Mouse (Mus musculus) hindbrain, embryonic 12.5 days (tissue): ENCODE results near the gene Zbtb45. TPM values are rescaled to one million over a fixed set of nuclear protein-coding genes. Genes with fewer than 3 reads are reported as not detected.

Source experiments
- ATAC-seq: fragments of 200-750 bp; cut with Nextera tagmentation; 2 replicates; pipeline ENCODE4 v1.8.0; 2017; ENCODE audit warnings: moderate TSS enrichment; ENCODE audit not compliant: low FRiP score
- H3K27ac ChIP-seq: fragments of 300-500 bp; sonication (generic); 2 replicates; pipeline ENCODE4 v1.5.1; 2016; ENCODE audit warnings: mild to moderate bottlenecking
- H3K27me3 ChIP-seq: fragments of 300-500 bp; sonication (generic); 2 replicates; pipeline ENCODE4 v1.6.1; 2016; ENCODE audit warnings: mild to moderate bottlenecking
- H3K36me3 ChIP-seq: fragments of 300-500 bp; sonication (generic); 2 replicates; pipeline ENCODE4 v1.6.1; 2016; ENCODE audit warnings: mild to moderate bottlenecking
- H3K4me1 ChIP-seq: fragments of 300-500 bp; sonication (generic); 2 replicates; pipeline ENCODE4 v1.6.1; 2016
- H3K4me2 ChIP-seq: fragments of 300-500 bp; sonication (generic); replicated peaks from 2 replicates; pipeline ENCODE4 v1.6.1; 2016; ENCODE audit warnings: mild to moderate bottlenecking
- H3K4me3 ChIP-seq: fragments of 300-500 bp; sonication (generic); 2 replicates; pipeline ENCODE4 v1.5.1; 2016; ENCODE audit warnings: mild to moderate bottlenecking
- H3K9ac ChIP-seq: fragments of 300-500 bp; sonication (generic); 2 replicates; pipeline ENCODE4 v1.6.1; 2016; ENCODE audit warnings: mild to moderate bottlenecking, moderate library complexity
- H3K9me3 ChIP-seq: fragments of 300-500 bp; sonication (generic); replicated peaks from 2 replicates; pipeline ENCODE4 v1.6.1; 2016; ENCODE audit warnings: mild to moderate bottlenecking
- WGBS: fragments of 180-500 bp; shearing (Covaris S2); methylation state at CpG from one replicate; pipeline ENCODE4 v1.1.7; 2016; 5-methylcytosine and 5-hydroxymethylcytosine counted together
- polyA plus RNA-seq: library from polyadenylated mRNA; unstranded; fragments of >200 nt; fragmentation: Nextera tagmentation; extraction: Ambion mirVana; gene quantifications from 2 replicates; pipeline ENCODE4 v1.2.1, GENCODE M21; 2016

The Zbtb45 gene
- polyA plus RNA-seq, 1 experiment from 2014 or later, result 32.6 TPM

DNA sequence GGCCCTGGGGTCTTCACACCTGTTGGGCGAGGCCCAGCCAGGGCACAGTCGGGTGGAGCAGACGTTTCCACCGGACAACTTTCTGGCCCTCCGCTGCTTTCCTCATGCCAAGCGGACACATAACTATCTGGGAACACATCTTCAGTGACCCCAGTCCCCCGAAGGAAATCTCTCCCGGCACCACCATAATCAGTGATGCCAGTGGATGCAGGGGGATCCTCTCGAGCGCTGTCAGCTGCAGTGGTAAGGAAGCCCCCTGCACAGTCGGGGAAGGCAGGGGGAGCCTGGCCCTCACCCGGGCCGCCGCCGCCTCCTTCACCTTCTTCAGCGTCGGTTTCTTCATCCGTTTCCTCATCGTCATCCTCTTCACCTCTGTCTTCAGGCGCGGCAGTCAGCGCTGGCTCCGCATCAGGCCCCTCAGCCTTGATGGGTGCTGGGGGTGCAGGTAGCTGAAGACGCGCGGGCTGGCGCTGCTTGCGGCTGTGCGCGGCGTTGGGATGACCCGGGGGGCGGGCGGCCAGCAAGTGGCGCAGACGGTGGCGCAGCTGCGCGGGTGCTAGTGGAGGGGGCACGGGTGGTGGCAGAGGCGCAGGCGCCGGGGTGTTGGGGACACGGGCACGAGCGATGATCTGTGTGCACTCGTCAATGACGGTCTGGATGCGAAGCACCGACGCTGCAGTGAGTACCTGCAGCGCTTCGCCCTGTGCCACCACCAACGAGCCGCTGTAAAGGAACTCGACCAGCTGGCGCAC, 2.3 kb downstream of the Zbtb45 start:
- WGBS, result 33% methylated on average over 57 of the region's 57 CpGs
- no peak overlapping the region for H3K27ac ChIP-seq

GRCm38 (mm10) chr7:13006531-13006930, 3.3 kb downstream of the Zbtb45 start:
- H3K4me3 ChIP-seq, result no peak overlapping the region
- H3K27me3 ChIP-seq, result peaks cover 14% of the 10 kb centered on the region
- no peak overlapping the region for H3K9ac ChIP-seq
- H3K9me3 ChIP-seq, result no peaks in the 10 kb centered on the region
- no peak overlapping the region for H3K27ac ChIP-seq
- peaks cover 31% of the 10 kb centered on the region for H3K36me3 ChIP-seq
- peaks cover 24% of the 10 kb centered on the region for H3K4me1 ChIP-seq
- H3K4me2 ChIP-seq, result no peak overlapping the region
- 90% methylated on average over 10 of the region's 10 CpGs for WGBS
- ATAC-seq, result no peak

More for the DNA sequence above, 2.3 kb downstream of the Zbtb45 start:
- Histone ChIP-seq H3K27me3 (peaks cover 14% of the 10 kb centered on the region), H3K9ac (peak overlapping the region; percentile 83), H3K4me3 (peak overlapping the region; percentile 19), H3K9me3 (no peaks in the 10 kb centered on the region), H3K4me1 (peaks cover 24% of the 10 kb centered on the region), H3K4me2 (peak overlapping the region; percentile 41), H3K36me3 (peaks cover 31% of the 10 kb centered on the region)
- ATAC-seq, result no peak

DNA sequence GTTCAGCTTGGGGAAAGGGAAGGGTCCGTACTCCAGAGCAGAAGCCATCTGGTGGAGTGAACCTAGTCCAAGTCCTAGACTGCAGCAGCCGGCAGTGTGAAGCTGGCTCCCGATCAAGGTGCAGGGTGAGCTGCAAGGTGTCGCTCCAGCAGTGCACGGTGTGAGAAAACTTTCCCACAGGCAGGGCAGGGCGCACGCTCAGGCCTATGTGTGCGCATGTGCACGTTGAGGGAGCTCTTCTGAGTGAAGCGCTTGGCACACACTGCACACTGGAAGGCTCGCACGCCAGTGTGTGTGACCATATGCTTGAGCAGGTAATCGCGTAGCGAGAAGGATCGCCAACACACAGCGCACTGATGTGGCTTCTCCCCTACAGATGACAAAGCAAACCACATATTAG, 3.8 kb downstream of the Zbtb45 start:
- Histone ChIP-seq H3K36me3 (peaks cover 31% of the 10 kb centered on the region), H3K4me1 (peaks cover 24% of the 10 kb centered on the region), H3K4me3 (no peak overlapping the region), H3K4me2 (no peak overlapping the region), H3K27me3 (peaks cover 14% of the 10 kb centered on the region), H3K27ac (no peak overlapping the region), H3K9me3 (no peaks in the 10 kb centered on the region), H3K9ac (no peak overlapping the region)
- WGBS, result 85% methylated on average over 17 of the region's 17 CpGs
- no peak for ATAC-seq

- 76% methylated on average over 5 of the region's 5 CpGs for WGBS
- Histone ChIP-seq H3K9me3 (no peaks in the 10 kb centered on the region), H3K36me3 (peaks cover 31% of the 10 kb centered on the region), H3K4me1 (peaks cover 12% of the 10 kb centered on the region), H3K4me2 (no peak overlapping the region), H3K27me3 (peaks cover 14% of the 10 kb centered on the region), H3K4me3 (no peak overlapping the region), H3K27ac (no peak overlapping the region), H3K9ac (no peak overlapping the region)
- no peak for ATAC-seq
Measured at GRCm38 (mm10) chr7:13003380-13003779, 6.5 kb downstream of the Zbtb45 start.

DNA sequence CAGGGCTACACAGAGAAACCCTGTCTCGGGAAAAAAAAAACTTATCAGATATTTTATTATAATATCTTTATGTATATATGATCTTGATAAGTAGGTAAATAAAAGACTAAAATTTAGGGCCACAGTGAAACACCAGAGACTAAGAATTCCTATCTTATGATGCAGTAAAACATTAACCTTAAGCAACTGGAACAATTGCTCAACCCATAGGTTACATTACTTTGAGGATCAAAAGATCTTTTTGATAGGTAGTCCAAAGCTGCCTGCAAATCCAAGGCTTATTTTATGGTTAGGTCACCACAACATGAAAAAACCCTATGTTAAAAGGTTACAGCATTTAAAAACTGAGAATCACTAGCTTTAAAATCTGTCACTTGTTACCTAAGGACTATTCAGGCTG, 8.2 kb downstream of the Zbtb45 start:
- WGBS, result 79% methylated on average over 1 of the region's 1 CpGs

GRCm38 (mm10) chr7:12998851-12999250, 11.0 kb downstream of the Zbtb45 start, which contains the start of gene Trim28:
Gene Trim28 (plus strand): TSS chr7:12999114.
- no peak within 1 kb of the TSS for H3K4me2 ChIP-seq
- 0 out of 2 replicates have a peak, but pooled peaks cover 2% of the 10 kb centered on the region for H3K36me3 ChIP-seq
- H3K9me3 ChIP-seq, result no peaks in the 10 kb centered on the region
- H3K4me3 ChIP-seq, result no peak within 1 kb of the TSS
- 77% methylated on average over 3 of the region's 3 CpGs for WGBS
- no peak within 1 kb of the TSS for H3K9ac ChIP-seq
- H3K27ac ChIP-seq, result no peak within 1 kb of the TSS
- no peaks in the 10 kb centered on the region for H3K4me1 ChIP-seq
- H3K27me3 ChIP-seq, result no peaks in the 10 kb centered on the region
- no peak for ATAC-seq

More for the DNA sequence above, 8.2 kb downstream of the Zbtb45 start:
- Histone ChIP-seq H3K27ac (no peak overlapping the region), H3K9me3 (no peaks in the 10 kb centered on the region), H3K4me3 (no peak overlapping the region), H3K9ac (no peak overlapping the region), H3K4me2 (no peak overlapping the region), H3K27me3 (no peaks in the 10 kb centered on the region), H3K4me1 (no peaks in the 10 kb centered on the region), H3K36me3 (peaks cover 19% of the 10 kb centered on the region)
- no peak for ATAC-seq

DNA sequence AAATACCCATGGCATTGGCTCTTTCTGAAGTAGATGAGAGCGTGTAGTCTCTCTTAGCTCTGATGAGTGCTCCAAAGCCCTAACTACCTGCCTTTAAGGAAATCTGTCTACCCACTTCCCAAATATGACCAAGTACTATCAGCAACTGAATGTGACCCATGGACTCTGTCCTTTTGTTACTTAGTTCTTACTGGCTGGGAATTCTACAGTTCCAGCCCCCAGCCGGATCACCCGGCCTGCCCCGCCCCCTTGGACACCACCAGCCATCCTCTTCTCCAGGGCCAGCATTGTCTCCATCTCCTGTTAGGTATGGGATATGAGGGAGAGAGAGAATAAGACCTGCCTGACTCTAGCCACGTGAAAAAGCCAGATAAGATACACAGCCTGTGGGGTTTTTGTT, 11.8 kb downstream of the Zbtb45 start, which contains the start of gene Slc27a5:
Gene Slc27a5 (minus strand): TSS at position 140 of the 400 bp plus-strand sequence.
- no peaks in the 10 kb centered on the region for H3K27me3 ChIP-seq
- WGBS, result 75% methylated on average over 5 of the region's 5 CpGs
- H3K36me3 ChIP-seq, result 0 out of 2 replicates have a peak, but pooled peaks cover 2% of the 10 kb centered on the region
- ATAC-seq, result no peak
- H3K9me3 ChIP-seq, result no peaks in the 10 kb centered on the region
- H3K4me3 ChIP-seq, result no peak within 1 kb of the TSS
- H3K27ac ChIP-seq, result no peak within 1 kb of the TSS
- no peak within 1 kb of the TSS for H3K4me2 ChIP-seq
- no peaks in the 10 kb centered on the region for H3K4me1 ChIP-seq
- no peak within 1 kb of the TSS for H3K9ac ChIP-seq

DNA sequence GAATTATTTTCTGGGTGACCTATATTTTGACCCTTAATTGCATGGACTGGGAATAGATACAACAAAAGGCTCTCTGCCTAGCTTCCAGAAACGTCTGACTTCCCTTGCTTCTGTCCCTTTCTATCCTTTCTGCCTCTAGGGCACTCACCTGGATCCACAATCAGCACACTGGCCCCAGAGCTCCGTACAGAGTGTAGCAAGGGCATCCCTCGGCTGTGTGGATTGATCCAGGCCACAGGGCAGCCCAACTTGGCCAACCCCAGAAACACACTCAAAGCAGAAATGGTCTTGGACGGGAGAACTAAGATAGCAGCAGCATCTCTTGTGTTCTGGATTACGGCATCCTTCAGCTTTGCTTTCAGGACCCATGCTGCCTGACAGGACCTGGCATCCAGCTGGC, 12.6 kb downstream of the Zbtb45 start:
- Histone ChIP-seq H3K4me2 (no peak overlapping the region), H3K27ac (no peak overlapping the region), H3K36me3 (no peaks in the 10 kb centered on the region), H3K4me3 (no peak overlapping the region), H3K9me3 (no peaks in the 10 kb centered on the region), H3K27me3 (no peaks in the 10 kb centered on the region), H3K4me1 (no peaks in the 10 kb centered on the region), H3K9ac (no peak overlapping the region)
- WGBS, result 72% methylated on average over 5 of the region's 5 CpGs
- ATAC-seq, result no peak

- Histone ChIP-seq H3K4me1 (no peaks in the 10 kb centered on the region), H3K27me3 (no peaks in the 10 kb centered on the region), H3K4me3 (no peak overlapping the region), H3K4me2 (no peak overlapping the region), H3K27ac (no peak overlapping the region), H3K36me3 (no peaks in the 10 kb centered on the region), H3K9me3 (no peaks in the 10 kb centered on the region), H3K9ac (no peak overlapping the region)
- no peak for ATAC-seq
Measured at GRCm38 (mm10) chr7:12995862-12996261, 14.0 kb downstream of the Zbtb45 start.

- Histone ChIP-seq H3K4me1 (no peaks in the 10 kb centered on the region), H3K36me3 (no peaks in the 10 kb centered on the region), H3K27me3 (no peaks in the 10 kb centered on the region), H3K4me3 (no peak overlapping the region), H3K27ac (no peak overlapping the region), H3K4me2 (no peak overlapping the region), H3K9ac (no peak overlapping the region), H3K9me3 (no peaks in the 10 kb centered on the region)
- 90% methylated on average over 10 of the region's 10 CpGs for WGBS
- no peak for ATAC-seq
Measured at GRCm38 (mm10) chr7:12993148-12993547, 16.7 kb downstream of the Zbtb45 start.

DNA sequence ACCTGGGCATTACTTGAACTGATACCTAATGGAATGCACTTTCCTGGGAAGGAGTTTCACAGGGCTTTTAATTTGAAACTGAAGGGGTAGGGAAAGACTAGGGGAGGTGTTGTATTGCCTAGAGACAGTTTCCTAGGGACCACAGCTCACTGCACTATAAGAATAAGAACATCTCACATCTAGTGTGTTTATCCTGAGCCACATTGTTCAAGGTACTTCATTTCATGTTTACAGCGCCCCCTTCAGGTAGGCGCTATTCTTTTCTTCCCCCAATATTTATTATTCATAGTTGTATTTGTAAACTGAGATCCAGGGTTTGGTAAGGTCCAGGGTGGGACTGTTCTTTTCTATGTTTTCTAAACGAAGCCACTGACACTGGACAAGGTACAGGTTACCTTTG, 17.6 kb downstream of the Zbtb45 start:
- Histone ChIP-seq H3K36me3 (no peaks in the 10 kb centered on the region), H3K4me3 (no peak overlapping the region), H3K4me1 (no peaks in the 10 kb centered on the region), H3K27me3 (no peaks in the 10 kb centered on the region), H3K9me3 (no peaks in the 10 kb centered on the region), H3K9ac (no peak overlapping the region), H3K27ac (no peak overlapping the region), H3K4me2 (no peak overlapping the region)
- WGBS, result 6% methylated on average over 3 of the region's 3 CpGs
- no peak for ATAC-seq

- H3K4me1 ChIP-seq, result no peaks in the 10 kb centered on the region
- no peaks in the 10 kb centered on the region for H3K9me3 ChIP-seq
- H3K4me2 ChIP-seq, result no peak overlapping the region
- H3K27ac ChIP-seq, result no peak overlapping the region
- no peak for ATAC-seq
- H3K4me3 ChIP-seq, result no peak overlapping the region
- H3K36me3 ChIP-seq, result peaks cover under 1% of the 10 kb centered on the region; the same call in 1 of the 2 replicates
- no peaks in the 10 kb centered on the region for H3K27me3 ChIP-seq
- WGBS, result 82% methylated on average over 8 of the region's 8 CpGs
- no peak overlapping the region for H3K9ac ChIP-seq
Measured at GRCm38 (mm10) chr7:12987409-12988189, 22.2 kb downstream of the Zbtb45 start.
